Mouse (Mus musculus) cortical plate, adult 2 months (tissue): Measurements from ENCODE around the gene Plod1.

ENCODE experiments used
- CTCF ChIP-seq: fragments of 200-500 bp; IDR thresholded peaks from 2 replicates; pipeline ENCODE4 v1.5.1; 2011; ENCODE audit warnings: mild to moderate bottlenecking, control low read depth, low read length; ENCODE audit not compliant: insufficient read depth; ENCODE audit errors: extremely low read depth
- POLR2A ChIP-seq: fragments of 200-500 bp; IDR thresholded peaks from 2 replicates; pipeline ENCODE4 v1.6.1; 2011; ENCODE audit warnings: mild to moderate bottlenecking, low read length, control low read depth; ENCODE audit not compliant: insufficient read depth; ENCODE audit errors: extremely low read depth

DNA sequence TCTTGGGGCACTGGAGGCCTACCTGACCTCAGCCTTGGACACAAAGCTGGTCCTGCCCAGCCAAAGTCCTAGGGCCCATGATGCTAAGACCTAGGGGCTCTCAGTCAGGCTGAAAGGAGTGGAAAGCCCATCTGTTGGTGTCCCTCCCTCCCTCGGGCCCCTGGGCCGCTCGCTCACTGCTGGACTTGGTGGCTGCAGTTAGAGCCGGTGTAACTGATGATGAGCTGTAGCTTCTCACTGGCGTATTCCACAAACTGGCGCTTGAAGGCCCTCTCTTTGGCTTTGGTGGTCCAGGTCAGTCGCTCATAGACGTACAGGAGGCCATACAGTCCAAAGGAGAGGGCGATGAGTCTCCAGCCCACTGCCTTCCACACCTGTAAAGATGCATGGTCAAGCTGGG lies 58.0 kb downstream of the Plod1 start:
- TF ChIP-seq CTCF (no peak), POLR2A (no peak)
